Mouse (Mus musculus) hindbrain, embryonic 12.5 days (tissue): ENCODE data around the gene Cdh1. TPM values are rescaled to one million over a fixed set of nuclear protein-coding genes. Genes with fewer than 3 reads are reported as not detected.
"Not testable (repeated sequence)": the region's sequence is repeated elsewhere in the genome, so short reads cannot be mapped to it uniquely, and the experiment has no call there.

Source experiments
- ATAC-seq: fragments of 200-750 bp; cut with Nextera tagmentation; 2 replicates; pipeline ENCODE4 v1.8.0; 2017; ENCODE audit warnings: moderate TSS enrichment; ENCODE audit not compliant: low FRiP score
- H3K27ac ChIP-seq: fragments of 300-500 bp; sonication (generic); 2 replicates; pipeline ENCODE4 v1.5.1; 2016; ENCODE audit warnings: mild to moderate bottlenecking
- H3K27me3 ChIP-seq: fragments of 300-500 bp; sonication (generic); 2 replicates; pipeline ENCODE4 v1.6.1; 2016; ENCODE audit warnings: mild to moderate bottlenecking
- H3K36me3 ChIP-seq: fragments of 300-500 bp; sonication (generic); 2 replicates; pipeline ENCODE4 v1.6.1; 2016; ENCODE audit warnings: mild to moderate bottlenecking
- H3K4me1 ChIP-seq: fragments of 300-500 bp; sonication (generic); 2 replicates; pipeline ENCODE4 v1.6.1; 2016
- H3K4me2 ChIP-seq: fragments of 300-500 bp; sonication (generic); replicated peaks from 2 replicates; pipeline ENCODE4 v1.6.1; 2016; ENCODE audit warnings: mild to moderate bottlenecking
- H3K4me3 ChIP-seq: fragments of 300-500 bp; sonication (generic); 2 replicates; pipeline ENCODE4 v1.5.1; 2016; ENCODE audit warnings: mild to moderate bottlenecking
- H3K9ac ChIP-seq: fragments of 300-500 bp; sonication (generic); 2 replicates; pipeline ENCODE4 v1.6.1; 2016; ENCODE audit warnings: mild to moderate bottlenecking, moderate library complexity
- H3K9me3 ChIP-seq: fragments of 300-500 bp; sonication (generic); replicated peaks from 2 replicates; pipeline ENCODE4 v1.6.1; 2016; ENCODE audit warnings: mild to moderate bottlenecking
- WGBS: fragments of 180-500 bp; shearing (Covaris S2); methylation state at CpG from one replicate; pipeline ENCODE4 v1.1.7; 2016; 5-methylcytosine and 5-hydroxymethylcytosine counted together
- polyA plus RNA-seq: library from polyadenylated mRNA; unstranded; fragments of >200 nt; fragmentation: Nextera tagmentation; extraction: Ambion mirVana; gene quantifications from 2 replicates; pipeline ENCODE4 v1.2.1, GENCODE M21; 2016

Cdh1 gene
- polyA plus RNA-seq, 1 experiment from 2014 or later: 9.2 TPM

GRCm38 (mm10) chr8:106574283-106574682, 28.9 kb upstream of the Cdh1 start:
- Histone ChIP-seq H3K36me3 (no peaks in the 10 kb centered on the region), H3K4me3 (no peak overlapping the region), H3K4me1 (peaks cover 3% of the 10 kb centered on the region; the same call in 1 of the 2 replicates), H3K4me2 (no peak overlapping the region), H3K27me3 (no peaks in the 10 kb centered on the region), H3K9me3 (no peaks in the 10 kb centered on the region), H3K27ac (no peak overlapping the region), H3K9ac (no peak overlapping the region)
- ATAC-seq: no peak
- 89% methylated on average over 4 of the region's 4 CpGs for WGBS

DNA sequence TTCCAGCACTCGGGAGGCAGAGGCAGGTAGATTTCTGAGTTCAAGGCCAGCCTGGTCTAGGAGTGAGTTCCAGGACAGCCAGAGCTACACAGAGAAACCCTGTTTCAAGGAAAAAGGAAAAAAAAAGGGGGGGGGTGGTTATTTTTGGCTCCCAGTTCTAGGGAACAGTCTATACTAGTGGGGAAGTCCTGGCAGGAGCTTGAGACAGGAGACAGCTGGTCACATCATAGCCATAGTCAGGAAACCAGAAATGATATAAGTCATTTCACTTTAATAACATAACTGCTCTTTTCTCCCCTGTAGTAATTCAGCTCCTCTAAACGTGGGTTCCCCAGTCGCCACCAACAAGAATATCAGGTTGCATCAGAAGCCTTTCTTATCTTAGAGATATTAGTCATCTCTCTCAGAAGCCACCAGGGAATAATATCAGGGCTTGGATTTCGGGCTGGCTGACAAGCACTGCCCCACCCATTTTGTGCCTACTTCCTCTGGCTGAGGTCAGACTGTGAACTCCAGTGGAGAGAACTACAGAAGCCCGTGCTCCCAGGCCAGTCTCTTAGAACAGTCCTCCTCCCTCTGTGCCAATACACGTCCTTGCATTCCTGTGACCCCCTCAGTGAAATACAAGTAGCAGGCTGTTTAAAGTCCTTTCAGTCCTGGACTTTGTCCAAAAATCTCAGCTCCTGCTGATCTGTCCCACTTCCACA, 26.1 kb upstream of the Cdh1 start:
- Histone ChIP-seq H3K27ac (no peak overlapping the region), H3K4me1 (peaks cover 3% of the 10 kb centered on the region; the same call in 1 of the 2 replicates), H3K4me3 (no peak overlapping the region), H3K9ac (no peak overlapping the region), H3K4me2 (no peak overlapping the region), H3K9me3 (no peaks in the 10 kb centered on the region), H3K27me3 (no peaks in the 10 kb centered on the region), H3K36me3 (no peaks in the 10 kb centered on the region)
- ATAC-seq: no peak
- WGBS: 51% methylated on average over 6 of the region's 6 CpGs

DNA sequence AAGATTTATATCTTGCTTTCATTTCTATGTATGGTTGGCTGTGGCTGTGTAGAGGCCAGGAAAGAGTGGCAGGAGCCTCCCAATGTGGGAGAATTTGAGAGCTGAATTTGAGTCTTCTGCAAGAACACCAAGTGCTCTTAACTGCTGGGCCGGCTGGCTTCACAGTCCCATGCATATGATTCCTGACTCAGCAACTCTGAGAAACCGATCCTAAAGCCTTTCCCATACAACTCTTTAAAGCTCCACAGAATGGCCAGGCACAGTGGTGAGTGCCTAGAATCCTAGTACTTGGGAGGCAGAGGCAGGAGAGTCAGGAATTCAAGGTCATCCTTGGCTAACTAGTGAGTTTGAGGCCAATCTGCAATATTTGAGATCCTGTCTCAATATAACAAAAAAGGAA, 23.6 kb upstream of the Cdh1 start:
- Histone ChIP-seq H3K4me1 (peaks cover 3% of the 10 kb centered on the region; the same call in 1 of the 2 replicates), H3K36me3 (no peaks in the 10 kb centered on the region), H3K4me3 (no peak overlapping the region), H3K27me3 (no peaks in the 10 kb centered on the region), H3K9me3 (no peaks in the 10 kb centered on the region), H3K27ac (no peak overlapping the region), H3K9ac (no peak overlapping the region), H3K4me2 (no peak overlapping the region)
- ATAC-seq: no peak
- 70% methylated on average over 2 of the region's 2 CpGs for WGBS

- peaks cover 3% of the 10 kb centered on the region; the same call in 1 of the 2 replicates for H3K4me1 ChIP-seq
- H3K27me3 ChIP-seq: no peaks in the 10 kb centered on the region
- no peaks in the 10 kb centered on the region for H3K36me3 ChIP-seq
- no peak overlapping the region for H3K4me2 ChIP-seq
- no peak overlapping the region for H3K4me3 ChIP-seq
- H3K9ac ChIP-seq: no peak overlapping the region
- 81% methylated on average over 6 of the region's 6 CpGs for WGBS
- H3K9me3 ChIP-seq: no peaks in the 10 kb centered on the region
- no peak overlapping the region for H3K27ac ChIP-seq
- ATAC-seq: no peak
Observed at GRCm38 (mm10) chr8:106581344-106582088, 21.6 kb upstream of the Cdh1 start.

DNA sequence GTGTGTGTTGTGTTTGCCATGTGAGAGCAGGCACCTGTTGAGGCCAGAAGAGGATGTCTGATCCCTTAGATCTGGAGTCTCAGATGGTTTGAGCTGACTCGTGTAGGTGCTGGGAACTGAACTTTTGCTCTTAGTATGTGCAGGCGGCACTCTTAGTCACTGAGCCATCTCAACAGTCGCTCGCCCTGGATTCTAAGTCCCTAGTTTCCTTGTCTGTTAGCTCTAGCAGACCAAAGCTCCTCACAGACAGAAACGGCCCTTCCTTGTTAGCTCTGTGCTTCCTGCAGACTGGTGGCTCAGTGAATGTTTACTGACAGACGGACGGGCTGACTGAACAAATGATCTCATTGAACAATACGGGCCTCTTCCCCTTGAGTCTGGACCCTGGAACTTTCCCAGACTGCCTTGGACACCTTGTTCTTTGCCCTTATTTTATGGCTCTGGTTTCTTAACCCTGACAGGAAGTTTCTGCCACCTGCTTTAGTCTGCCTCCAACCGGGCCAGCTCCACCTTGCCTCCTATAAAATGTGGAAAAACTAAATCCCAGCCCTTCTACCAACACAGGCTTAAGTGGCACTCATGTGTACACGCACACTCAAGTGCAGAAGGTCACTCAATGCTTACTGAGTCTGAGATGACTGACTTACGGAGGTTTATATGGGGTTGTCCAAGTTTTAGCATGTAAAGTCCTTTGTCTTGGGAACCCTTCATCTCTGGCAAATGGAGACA, 18.0 kb upstream of the Cdh1 start:
- Histone ChIP-seq H3K27ac (no peak overlapping the region), H3K4me1 (no peaks in the 10 kb centered on the region), H3K9me3 (no peaks in the 10 kb centered on the region), H3K4me2 (no peak overlapping the region), H3K9ac (no peak overlapping the region), H3K36me3 (no peaks in the 10 kb centered on the region), H3K4me3 (no peak overlapping the region), H3K27me3 (no peaks in the 10 kb centered on the region)
- 74% methylated on average over 11 of the region's 11 CpGs for WGBS
- no peak for ATAC-seq

GRCm38 (mm10) chr8:106585671-106586037, 17.5 kb upstream of the Cdh1 start:
- Histone ChIP-seq H3K9me3 (no peaks in the 10 kb centered on the region), H3K27me3 (no peaks in the 10 kb centered on the region), H3K36me3 (no peaks in the 10 kb centered on the region), H3K4me1 (no peaks in the 10 kb centered on the region), H3K27ac (no peak overlapping the region), H3K4me3 (no peak overlapping the region), H3K9ac (no peak overlapping the region), H3K4me2 (no peak overlapping the region)
- ATAC-seq: no peak
- WGBS: 95% methylated on average over 3 of the region's 3 CpGs

GRCm38 (mm10) chr8:106586896-106587295, 16.3 kb upstream of the Cdh1 start:
- no peak overlapping the region for H3K4me3 ChIP-seq

GRCm38 (mm10) chr8:106588443-106589431, 14.4 kb upstream of the Cdh1 start:
- no peak overlapping the region for H3K9ac ChIP-seq
- no peak overlapping the region for H3K27ac ChIP-seq
- no peaks in the 10 kb centered on the region for H3K9me3 ChIP-seq
- H3K27me3 ChIP-seq: no peaks in the 10 kb centered on the region
- H3K4me3 ChIP-seq: no peak overlapping the region
- H3K36me3 ChIP-seq: no peaks in the 10 kb centered on the region
- H3K4me2 ChIP-seq: no peak overlapping the region
- ATAC-seq: no peak
- 63% methylated on average over 3 of the region's 3 CpGs for whole genome bisulfite sequencing
- no peaks in the 10 kb centered on the region for H3K4me1 ChIP-seq

More at GRCm38 (mm10) chr8:106586896-106587295, 16.3 kb upstream of the Cdh1 start:
- Histone ChIP-seq H3K9me3 (no peaks in the 10 kb centered on the region), H3K27me3 (no peaks in the 10 kb centered on the region), H3K27ac (no peak overlapping the region), H3K9ac (no peak overlapping the region), H3K36me3 (no peaks in the 10 kb centered on the region), H3K4me2 (no peak overlapping the region), H3K4me1 (no peaks in the 10 kb centered on the region)
- 94% methylated on average over 8 of the region's 8 CpGs for WGBS
- ATAC-seq: no peak

- Histone ChIP-seq H3K36me3 (no peaks in the 10 kb centered on the region), H3K4me3 (no peak overlapping the region), H3K4me2 (no peak overlapping the region), H3K9ac (no peak overlapping the region), H3K4me1 (no peaks in the 10 kb centered on the region), H3K27ac (no peak overlapping the region), H3K27me3 (no peaks in the 10 kb centered on the region), H3K9me3 (no peaks in the 10 kb centered on the region)
- WGBS: 79% methylated on average over 3 of the region's 3 CpGs
- ATAC-seq: no peak
Observed at GRCm38 (mm10) chr8:106592458-106592857, 10.7 kb upstream of the Cdh1 start.

- H3K27ac ChIP-seq, H3K27me3 ChIP-seq, H3K9ac ChIP-seq, H3K4me1 ChIP-seq, H3K4me2 ChIP-seq, ATAC-seq, H3K36me3 ChIP-seq, H3K4me3 ChIP-seq, H3K9me3 ChIP-seq: not testable (repeated sequence)
- 94% methylated on average over 3 of the region's 3 CpGs for WGBS
Observed at GRCm38 (mm10) chr8:106595623-106596022, 7.5 kb upstream of the Cdh1 start.

DNA sequence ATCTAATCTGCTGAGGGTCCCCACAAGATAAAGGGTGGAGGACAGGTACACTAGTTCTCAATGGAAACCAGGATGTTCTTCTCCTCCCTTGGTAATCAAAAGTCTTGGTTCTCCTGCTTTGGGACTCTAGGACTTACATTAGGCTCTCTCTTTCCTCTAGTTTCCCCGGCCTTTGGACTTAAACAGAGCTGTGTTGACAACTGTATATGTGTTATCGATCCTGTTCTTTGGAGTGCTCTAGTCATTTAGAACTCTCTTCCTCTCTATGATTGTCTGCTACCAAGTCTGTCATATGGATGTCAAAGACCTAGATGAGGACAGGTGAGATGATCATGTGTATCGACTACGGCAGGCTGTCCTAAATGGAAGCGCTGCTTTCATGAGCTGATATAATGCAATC, 6.1 kb upstream of the Cdh1 start:
- Histone ChIP-seq H3K4me2 (no peak overlapping the region), H3K9me3 (no peaks in the 10 kb centered on the region), H3K36me3 (no peaks in the 10 kb centered on the region), H3K27me3 (peaks cover 13% of the 10 kb centered on the region), H3K4me1 (peaks cover 3% of the 10 kb centered on the region; the same call in 1 of the 2 replicates), H3K4me3 (no peak overlapping the region), H3K9ac (no peak overlapping the region), H3K27ac (no peak overlapping the region)
- no peak for ATAC-seq
- 92% methylated on average over 5 of the region's 5 CpGs for WGBS
